Mouse (Mus musculus) lung, postnatal 0 days (tissue): Measurements from ENCODE around the gene Mttp. TPM values are rescaled to one million over a fixed set of nuclear protein-coding genes. Genes with fewer than 3 reads are reported as not detected.

Experiments
- ATAC-seq: fragments of 200-750 bp; cut with Nextera tagmentation; 2 replicates; pipeline ENCODE4 v1.8.0; 2017; ENCODE audit warnings: moderate library complexity
- DNase-seq: peaks from one replicate; pipeline ENCODE4 v3.0.0-alpha.2; 2016; ENCODE audit warnings: low spot score
- H3K27ac ChIP-seq: fragments of 300-500 bp; sonication (generic); 2 replicates; pipeline ENCODE4 v1.5.1; 2014; ENCODE audit warnings: antibody characterized with exemption, mild to moderate bottlenecking, low read length, mixed read lengths
- H3K27me3 ChIP-seq: fragments of 300-500 bp; sonication (generic); replicated peaks from 2 replicates; pipeline ENCODE4 v1.6.1; 2014; ENCODE audit warnings: low read length, mixed read lengths; ENCODE audit not compliant: insufficient read depth
- H3K36me3 ChIP-seq: fragments of 300-500 bp; sonication (generic); 2 replicates; pipeline ENCODE4 v1.6.1; 2014; ENCODE audit warnings: low read length, mixed read lengths; ENCODE audit not compliant: insufficient read depth
- H3K4me1 ChIP-seq: fragments of 300-500 bp; sonication (generic); 2 replicates; pipeline ENCODE4 v1.6.1; 2014; ENCODE audit warnings: antibody characterized with exemption, low read depth, low read length, mixed read lengths; ENCODE audit not compliant: insufficient read depth
- H3K4me2 ChIP-seq: fragments of 300-500 bp; sonication (generic); replicated peaks from 2 replicates; pipeline ENCODE4 v1.6.1; 2014; ENCODE audit warnings: low read depth, mild to moderate bottlenecking, low read length, moderate library complexity, mixed read lengths
- H3K4me3 ChIP-seq: fragments of 300-500 bp; sonication (generic); 2 replicates; pipeline ENCODE4 v1.5.1; 2014; ENCODE audit warnings: low read depth, low read length
- H3K9ac ChIP-seq: fragments of 300-500 bp; sonication (generic); replicated peaks from 2 replicates; pipeline ENCODE4 v1.6.1; 2014; ENCODE audit warnings: low read depth, mild to moderate bottlenecking
- H3K9me3 ChIP-seq: fragments of 300-500 bp; sonication (generic); 2 replicates; pipeline ENCODE4 v1.6.1; 2016; ENCODE audit warnings: low read length, mixed read lengths
- CTCF ChIP-seq: IDR thresholded peaks from 2 replicates; pipeline ENCODE4 v1.5.1; 2016; ENCODE audit warnings: antibody characterized with exemption, mild to moderate bottlenecking
- EP300 ChIP-seq: IDR thresholded peaks from 2 replicates; pipeline ENCODE4 v1.6.1; 2016; ENCODE audit warnings: antibody characterized with exemption, mild to moderate bottlenecking, control low read depth
- WGBS: fragments of 180-500 bp; shearing (Covaris S2); extraction: QIAGEN DNeasy Blood & Tissue Kit; methylation state at CpG from one replicate; pipeline ENCODE4 v1.1.7; 2014; 5-methylcytosine and 5-hydroxymethylcytosine counted together
- polyA plus RNA-seq: library from polyadenylated mRNA; unstranded; fragments of >200 nt; fragmentation: Nextera tagmentation; extraction: Ambion mirVana; gene quantifications from 2 replicates; pipeline ENCODE4 v1.2.1, GENCODE M21; 2015

Gene Mttp
- polyA plus RNA-seq, 1 experiment from 2014 or later: 5.5 TPM

- Histone ChIP-seq H3K4me1 (no peaks in the 10 kb centered on the region), H3K4me2 (no peak overlapping the region), H3K4me3 (no peak overlapping the region), H3K36me3 (no peaks in the 10 kb centered on the region), H3K9ac (no peak overlapping the region), H3K27ac (no peak overlapping the region), H3K27me3 (no peaks in the 10 kb centered on the region), H3K9me3 (no peaks in the 10 kb centered on the region)
- TF ChIP-seq CTCF: no peak
- no peak for TF ChIP-seq EP300
- WGBS: 85% methylated on average over 2 of the region's 2 CpGs
- no peak for ATAC-seq
- DNase-seq: no peak
Observed at GRCm38 (mm10) chr3:138121461-138121860, 23.3 kb downstream of the Mttp start.

GRCm38 (mm10) chr3:138119444-138120105 lies 25.2 kb downstream of the Mttp start:
- Histone ChIP-seq H3K27me3 (no peaks in the 10 kb centered on the region), H3K27ac (no peak overlapping the region), H3K9me3 (no peaks in the 10 kb centered on the region), H3K9ac (no peak overlapping the region), H3K36me3 (no peaks in the 10 kb centered on the region), H3K4me3 (no peak overlapping the region), H3K4me2 (no peak overlapping the region), H3K4me1 (no peaks in the 10 kb centered on the region)
- no peak for DNase-seq
- WGBS: 79% methylated on average over 16 of the region's 16 CpGs
- no peak for ATAC-seq
- TF ChIP-seq CTCF: no peak
- TF ChIP-seq EP300: no peak

GRCm38 (mm10) chr3:138118831-138119230 lies 25.9 kb downstream of the Mttp start:
- Histone ChIP-seq H3K9ac (no peak overlapping the region), H3K27ac (no peak overlapping the region), H3K4me3 (no peak overlapping the region), H3K36me3 (no peaks in the 10 kb centered on the region), H3K27me3 (no peaks in the 10 kb centered on the region), H3K4me1 (no peaks in the 10 kb centered on the region), H3K9me3 (no peaks in the 10 kb centered on the region), H3K4me2 (no peak overlapping the region; the same call in 1 of the 2 replicates)
- WGBS: 61% methylated on average over 14 of the region's 14 CpGs
- DNase-seq: no peak
- TF ChIP-seq CTCF: no peak
- no peak for TF ChIP-seq EP300
- no peak for ATAC-seq

DNA sequence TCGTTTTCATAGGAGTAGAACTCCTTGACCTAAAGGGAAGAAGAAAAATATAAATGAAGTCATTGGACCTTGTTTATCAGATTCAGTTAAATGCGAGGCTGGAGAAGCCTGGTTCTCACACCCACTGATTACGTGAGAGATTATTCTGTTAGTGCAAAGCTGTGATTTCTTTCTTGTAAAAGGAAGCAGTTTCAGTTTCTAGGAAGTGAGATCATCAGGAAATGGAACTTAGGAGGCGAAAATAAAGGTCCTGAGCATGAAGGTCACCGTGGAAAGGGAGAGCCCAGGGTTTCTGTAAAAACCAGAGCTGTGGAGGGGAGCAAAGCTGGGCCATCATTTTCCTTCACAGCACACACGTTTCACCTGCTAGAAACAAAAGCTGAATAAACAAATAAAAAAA lies 26.4 kb downstream of the Mttp start:
- Histone ChIP-seq H3K4me1 (no peaks in the 10 kb centered on the region), H3K36me3 (no peaks in the 10 kb centered on the region), H3K9me3 (no peaks in the 10 kb centered on the region), H3K4me3 (no peak overlapping the region), H3K27ac (no peak overlapping the region), H3K9ac (no peak overlapping the region), H3K4me2 (no peak overlapping the region; the same call in 1 of the 2 replicates), H3K27me3 (no peaks in the 10 kb centered on the region)
- DNase-seq (peak; percentile 33), ATAC-seq (no peak; the same call in 1 of the 2 replicates)
- 47% methylated on average over 6 of the region's 6 CpGs for WGBS
- TF ChIP-seq CTCF (no peak), EP300 (no peak)

- H3K4me1 ChIP-seq: no peaks in the 10 kb centered on the region
- no peak for TF ChIP-seq CTCF
- TF ChIP-seq EP300: no peak
- H3K27me3 ChIP-seq: no peaks in the 10 kb centered on the region
- 86% methylated on average over 4 of the region's 4 CpGs for WGBS
- no peaks in the 10 kb centered on the region for H3K36me3 ChIP-seq
- H3K9ac ChIP-seq: no peak overlapping the region
- DNase-seq (no peak), ATAC-seq (no peak)
- H3K9me3 ChIP-seq: no peaks in the 10 kb centered on the region
- no peak overlapping the region for H3K4me3 ChIP-seq
- H3K27ac ChIP-seq: no peak overlapping the region
- H3K4me2 ChIP-seq: no peak overlapping the region
Observed at GRCm38 (mm10) chr3:138116871-138117270, 27.9 kb downstream of the Mttp start.

- Histone ChIP-seq H3K4me2 (no peak overlapping the region), H3K27ac (no peak overlapping the region), H3K27me3 (no peaks in the 10 kb centered on the region), H3K36me3 (no peaks in the 10 kb centered on the region), H3K4me1 (no peaks in the 10 kb centered on the region), H3K4me3 (no peak overlapping the region), H3K9me3 (no peaks in the 10 kb centered on the region), H3K9ac (no peak overlapping the region)
- WGBS: 84% methylated on average over 17 of the region's 17 CpGs
- DNase-seq (no peak), ATAC-seq (no peak)
- TF ChIP-seq CTCF: no peak
- no peak for TF ChIP-seq EP300
Observed at GRCm38 (mm10) chr3:138114106-138114505, 30.7 kb downstream of the Mttp start.
